Mouse (Mus musculus): ENCODE data around the gene Qtrt1. TPM values are rescaled to one million over a fixed set of nuclear protein-coding genes. Genes with fewer than 3 reads are reported as not detected.

The Qtrt1 gene
- polyA plus RNA-seq, 1 experiment from 2014 or later, result 30.8 TPM

GRCm38 (mm10) chr9:21437577-21437976, 25.9 kb downstream of the Qtrt1 start:
- Histone ChIP-seq H3K4me2 (replicated peaks; ENCODE audit: low read depth) (no peak overlapping the region), H3K4me3 (ENCODE audit: low read depth, low read length) (no peak overlapping the region), H3K4me1 (replicated peaks; ENCODE audit: control insufficient read depth, insufficient read depth) (0 out of 2 replicates have a peak, but pooled peaks cover 2% of the 10 kb centered on the region), H3K9me3 (ENCODE audit: control insufficient read depth, low read length) (no peaks in the 10 kb centered on the region), H3K27me3 (ENCODE audit: control insufficient read depth, insufficient read depth, low read length) (no peaks in the 10 kb centered on the region), H3K36me3 (ENCODE audit: control insufficient read depth, insufficient read depth, low read length) (no peaks in the 10 kb centered on the region), H3K27ac (replicated peaks) (0 out of 2 replicates have a peak overlapping the region, but pooled peaks have one; percentile 24), H3K9ac (ENCODE audit: low read length) (no peak overlapping the region)
- WGBS, result 95% methylated on average over 6 of the region's 6 CpGs
- ATAC-seq (ENCODE audit: low FRiP score, low TSS enrichment) (no peak), DNase-seq (ENCODE audit: low spot score) (no peak)
- TF ChIP-seq EP300 (optimal IDR thresholded peaks at IDR 0.05) (no peak), CTCF (IDR thresholded peaks at IDR 0.05; ENCODE audit: low read depth) (no peak)

GRCm38 (mm10) chr9:21438219-21438618, 26.6 kb downstream of the Qtrt1 start:
- no peak for ATAC-seq (ENCODE audit: low FRiP score, low TSS enrichment)
- H3K27me3 ChIP-seq (ENCODE audit: control insufficient read depth, insufficient read depth, low read length), result no peaks in the 10 kb centered on the region
- H3K27ac ChIP-seq (replicated peaks), result 0 out of 2 replicates have a peak overlapping the region, but pooled peaks have one; percentile 24
- no peak overlapping the region for H3K4me3 ChIP-seq (ENCODE audit: low read depth, low read length)
- TF ChIP-seq CTCF (IDR thresholded peaks at IDR 0.05; ENCODE audit: low read depth) (no peak), EP300 (optimal IDR thresholded peaks at IDR 0.05) (no peak)
- DNase-seq (ENCODE audit: low spot score), result no peak
- no peaks in the 10 kb centered on the region for H3K36me3 ChIP-seq (ENCODE audit: control insufficient read depth, insufficient read depth, low read length)
- 0 out of 2 replicates have a peak, but pooled peaks cover 2% of the 10 kb centered on the region for H3K4me1 ChIP-seq (replicated peaks; ENCODE audit: control insufficient read depth, insufficient read depth)
- H3K9ac ChIP-seq (ENCODE audit: low read length), result no peak overlapping the region
- 49% methylated on average over 3 of the region's 3 CpGs for WGBS
- H3K9me3 ChIP-seq (ENCODE audit: control insufficient read depth, low read length), result no peaks in the 10 kb centered on the region
- H3K4me2 ChIP-seq (replicated peaks; ENCODE audit: low read depth), result no peak overlapping the region

GRCm38 (mm10) chr9:21439456-21439855, 27.8 kb downstream of the Qtrt1 start:
- Histone ChIP-seq H3K27me3 (ENCODE audit: control insufficient read depth, insufficient read depth, low read length) (no peaks in the 10 kb centered on the region), H3K4me2 (replicated peaks; ENCODE audit: low read depth) (no peak overlapping the region), H3K9ac (ENCODE audit: low read length) (no peak overlapping the region), H3K4me3 (ENCODE audit: low read depth, low read length) (no peak overlapping the region), H3K27ac (replicated peaks) (peak overlapping the region; percentile 58), H3K9me3 (ENCODE audit: control insufficient read depth, low read length) (no peaks in the 10 kb centered on the region), H3K4me1 (replicated peaks; ENCODE audit: control insufficient read depth, insufficient read depth) (0 out of 2 replicates have a peak, but pooled peaks cover 2% of the 10 kb centered on the region), H3K36me3 (ENCODE audit: control insufficient read depth, insufficient read depth, low read length) (no peaks in the 10 kb centered on the region)
- DNase-seq (ENCODE audit: low spot score) (no peak), ATAC-seq (ENCODE audit: low FRiP score, low TSS enrichment) (no peak)
- WGBS, result 62% methylated on average over 3 of the region's 3 CpGs
- TF ChIP-seq EP300 (optimal IDR thresholded peaks at IDR 0.05) (no peak), CTCF (IDR thresholded peaks at IDR 0.05; ENCODE audit: low read depth) (no peak)

- Histone ChIP-seq H3K27me3 (ENCODE audit: control insufficient read depth, insufficient read depth, low read length) (no peaks in the 10 kb centered on the region), H3K36me3 (ENCODE audit: control insufficient read depth, insufficient read depth, low read length) (no peaks in the 10 kb centered on the region), H3K27ac (replicated peaks) (peak overlapping the region; percentile 58), H3K4me2 (replicated peaks; ENCODE audit: low read depth) (no peak overlapping the region), H3K9ac (ENCODE audit: low read length) (no peak overlapping the region), H3K9me3 (ENCODE audit: control insufficient read depth, low read length) (no peaks in the 10 kb centered on the region), H3K4me1 (replicated peaks; ENCODE audit: control insufficient read depth, insufficient read depth) (0 out of 2 replicates have a peak, but pooled peaks cover 2% of the 10 kb centered on the region), H3K4me3 (ENCODE audit: low read depth, low read length) (no peak overlapping the region)
- 95% methylated on average over 2 of the region's 2 CpGs for WGBS
- no peak for ATAC-seq (ENCODE audit: low FRiP score, low TSS enrichment)
- no peak for DNase-seq (ENCODE audit: low spot score)
- no peak for TF ChIP-seq EP300 (optimal IDR thresholded peaks at IDR 0.05)
- TF ChIP-seq CTCF (IDR thresholded peaks at IDR 0.05; ENCODE audit: low read depth), result no peak
Observed at GRCm38 (mm10) chr9:21439914-21440313, 28.3 kb downstream of the Qtrt1 start.

GRCm38 (mm10) chr9:21440387-21440786, 28.8 kb downstream of the Qtrt1 start:
- Histone ChIP-seq H3K4me1 (replicated peaks; ENCODE audit: control insufficient read depth, insufficient read depth) (0 out of 2 replicates have a peak, but pooled peaks cover 2% of the 10 kb centered on the region), H3K27ac (replicated peaks) (peak overlapping the region; percentile 58), H3K9ac (ENCODE audit: low read length) (no peak overlapping the region), H3K4me3 (ENCODE audit: low read depth, low read length) (no peak overlapping the region), H3K36me3 (ENCODE audit: control insufficient read depth, insufficient read depth, low read length) (no peaks in the 10 kb centered on the region), H3K4me2 (replicated peaks; ENCODE audit: low read depth) (no peak overlapping the region), H3K9me3 (ENCODE audit: control insufficient read depth, low read length) (no peaks in the 10 kb centered on the region), H3K27me3 (ENCODE audit: control insufficient read depth, insufficient read depth, low read length) (no peaks in the 10 kb centered on the region)
- DNase-seq (ENCODE audit: low spot score), result peak; percentile 58
- TF ChIP-seq EP300 (optimal IDR thresholded peaks at IDR 0.05) (no peak), CTCF (IDR thresholded peaks at IDR 0.05; ENCODE audit: low read depth) (no peak)
- peak; percentile 85 for ATAC-seq (ENCODE audit: low FRiP score, low TSS enrichment)

GRCm38 (mm10) chr9:21443853-21444252, 32.2 kb downstream of the Qtrt1 start:
- DNase-seq (ENCODE audit: low spot score) (no peak), ATAC-seq (ENCODE audit: low FRiP score, low TSS enrichment) (no peak)
- H3K4me3 ChIP-seq (ENCODE audit: low read depth, low read length), result no peak overlapping the region
- TF ChIP-seq CTCF (IDR thresholded peaks at IDR 0.05; ENCODE audit: low read depth) (no peak), EP300 (optimal IDR thresholded peaks at IDR 0.05) (no peak)
- no peaks in the 10 kb centered on the region for H3K27me3 ChIP-seq (ENCODE audit: control insufficient read depth, insufficient read depth, low read length)
- H3K4me2 ChIP-seq (replicated peaks; ENCODE audit: low read depth), result no peak overlapping the region
- H3K36me3 ChIP-seq (ENCODE audit: control insufficient read depth, insufficient read depth, low read length), result no peaks in the 10 kb centered on the region; the same call in 1 of the 2 replicates
- H3K9me3 ChIP-seq (ENCODE audit: control insufficient read depth, low read length), result no peaks in the 10 kb centered on the region
- no peaks in the 10 kb centered on the region for H3K4me1 ChIP-seq (replicated peaks; ENCODE audit: control insufficient read depth, insufficient read depth)
- WGBS, result 90% methylated on average over 8 of the region's 8 CpGs
- no peak overlapping the region for H3K27ac ChIP-seq (replicated peaks)
- H3K9ac ChIP-seq (ENCODE audit: low read length), result no peak overlapping the region

Measured in stomach, postnatal 0 days (tissue).